Mouse (Mus musculus) embryonic facial prominence, embryonic 10.5 days (tissue): ENCODE measurements around the gene Nxph3. TPM values are rescaled to one million over a fixed set of nuclear protein-coding genes. Genes with fewer than 3 reads are reported as not detected.

Source experiments
- DNase-seq: peaks from one replicate; pipeline ENCODE4 v3.0.0-alpha.2; 2017; ENCODE audit warnings: low spot score
- H3K27ac ChIP-seq: fragments of 300-500 bp; sonication (generic); replicated peaks from 2 replicates; pipeline ENCODE4 v1.5.1; 2016; ENCODE audit warnings: mild to moderate bottlenecking
- H3K27me3 ChIP-seq: fragments of 300-500 bp; sonication (generic); replicated peaks from 2 replicates; pipeline ENCODE4 v1.6.1; 2016; ENCODE audit warnings: low read depth, mild to moderate bottlenecking; ENCODE audit not compliant: poor library complexity, severe bottlenecking
- H3K36me3 ChIP-seq: fragments of 300-500 bp; sonication (generic); replicated peaks from 2 replicates; pipeline ENCODE4 v1.6.1; 2016; ENCODE audit warnings: mild to moderate bottlenecking, moderate library complexity
- H3K4me1 ChIP-seq: fragments of 300-500 bp; sonication (generic); 2 replicates; pipeline ENCODE4 v1.6.1; 2016
- H3K4me3 ChIP-seq: fragments of 300-500 bp; sonication (generic); 2 replicates; pipeline ENCODE4 v1.5.1; 2016; ENCODE audit warnings: mild to moderate bottlenecking, moderate library complexity
- H3K9me3 ChIP-seq: fragments of 300-500 bp; sonication (generic); 2 replicates; pipeline ENCODE4 v1.6.1; 2016; ENCODE audit warnings: mild to moderate bottlenecking
- WGBS: fragments of 180-500 bp; shearing (Covaris S2); methylation state at CpG from one replicate; pipeline ENCODE4 v1.1.7; 2016; 5-methylcytosine and 5-hydroxymethylcytosine counted together
- polyA plus RNA-seq: library from polyadenylated mRNA; unstranded; fragments of >200 nt; fragmentation: Nextera tagmentation; extraction: Ambion mirVana; gene quantifications from 2 replicates; pipeline ENCODE4 v1.2.1, GENCODE M21; 2016

The Nxph3 gene
- 0.50 and 0.54 TPM in 2 replicates for polyA plus RNA-seq

- H3K4me1 ChIP-seq = peaks cover 62% of the 10 kb centered on the region
- DNase-seq = peak; percentile 87
Measured at GRCm38 (mm10) chr11:95514298-95514861, at the start of gene Nxph3. Gene Nxph3, minus strand, starts transcription at chr11:95514570.

GRCm38 (mm10) chr11:95563849-95564248 lies 49.5 kb upstream of the Nxph3 start:
- Histone ChIP-seq H3K27ac (no peak overlapping the region), H3K9me3 (0 out of 2 replicates have a peak, but pooled peaks cover 4% of the 10 kb centered on the region), H3K4me1 (peaks cover 48% of the 10 kb centered on the region), H3K27me3 (no peaks in the 10 kb centered on the region; the same call in none of the 2 replicates), H3K36me3 (no peaks in the 10 kb centered on the region), H3K4me3 (no peak overlapping the region)
- no peak for DNase-seq
- WGBS = 93% methylated on average over 5 of the region's 5 CpGs

More at GRCm38 (mm10) chr11:95514298-95514861, at the start of gene Nxph3:
- H3K36me3 ChIP-seq = no peaks in the 10 kb centered on the region
- peak within 1 kb of the TSS; percentile 65 for H3K4me3 ChIP-seq
- peaks cover 90% of the 10 kb centered on the region for H3K27me3 ChIP-seq
- H3K27ac ChIP-seq = peak within 1 kb of the TSS; percentile 75
- H3K9me3 ChIP-seq = no peaks in the 10 kb centered on the region
- WGBS = under 1% methylated on average over 66 of the region's 66 CpGs

- 0 out of 2 replicates have a peak, but pooled peaks cover 4% of the 10 kb centered on the region for H3K9me3 ChIP-seq
- H3K27ac ChIP-seq = peak overlapping the region; percentile 24; the same call in 1 of the 2 replicates
- 70% methylated on average over 3 of the region's 3 CpGs for WGBS
- peaks cover 41% of the 10 kb centered on the region for H3K4me1 ChIP-seq
- H3K36me3 ChIP-seq = no peaks in the 10 kb centered on the region
- no peak overlapping the region for H3K4me3 ChIP-seq
- no peak for DNase-seq
- H3K27me3 ChIP-seq = peaks cover 21% of the 10 kb centered on the region
Measured at GRCm38 (mm10) chr11:95560773-95561172, 46.4 kb upstream of the Nxph3 start.

GRCm38 (mm10) chr11:95559761-95560160 lies 45.4 kb upstream of the Nxph3 start:
- no peak for DNase-seq
- Histone ChIP-seq H3K4me3 (no peak overlapping the region), H3K27me3 (peaks cover 21% of the 10 kb centered on the region), H3K4me1 (peaks cover 41% of the 10 kb centered on the region), H3K27ac (no peak overlapping the region), H3K36me3 (no peaks in the 10 kb centered on the region), H3K9me3 (0 out of 2 replicates have a peak, but pooled peaks cover 4% of the 10 kb centered on the region)
- WGBS = 85% methylated on average over 2 of the region's 2 CpGs

GRCm38 (mm10) chr11:95557719-95558118 lies 43.3 kb upstream of the Nxph3 start:
- Histone ChIP-seq H3K36me3 (no peaks in the 10 kb centered on the region), H3K4me3 (no peak overlapping the region), H3K27me3 (peaks cover 21% of the 10 kb centered on the region), H3K9me3 (no peaks in the 10 kb centered on the region), H3K4me1 (peaks cover 41% of the 10 kb centered on the region), H3K27ac (peak overlapping the region; percentile 35)
- 23% methylated on average over 6 of the region's 6 CpGs for WGBS
- DNase-seq = no peak

GRCm38 (mm10) chr11:95557032-95557431 lies 42.7 kb upstream of the Nxph3 start:
- Histone ChIP-seq H3K4me3 (no peak overlapping the region), H3K27me3 (peaks cover 21% of the 10 kb centered on the region), H3K9me3 (no peaks in the 10 kb centered on the region; the same call in 1 of the 2 replicates), H3K4me1 (peaks cover 40% of the 10 kb centered on the region), H3K27ac (peak overlapping the region; percentile 10; the same call in 1 of the 2 replicates), H3K36me3 (no peaks in the 10 kb centered on the region)
- DNase-seq = no peak
- WGBS = 79% methylated on average over 6 of the region's 6 CpGs

DNA sequence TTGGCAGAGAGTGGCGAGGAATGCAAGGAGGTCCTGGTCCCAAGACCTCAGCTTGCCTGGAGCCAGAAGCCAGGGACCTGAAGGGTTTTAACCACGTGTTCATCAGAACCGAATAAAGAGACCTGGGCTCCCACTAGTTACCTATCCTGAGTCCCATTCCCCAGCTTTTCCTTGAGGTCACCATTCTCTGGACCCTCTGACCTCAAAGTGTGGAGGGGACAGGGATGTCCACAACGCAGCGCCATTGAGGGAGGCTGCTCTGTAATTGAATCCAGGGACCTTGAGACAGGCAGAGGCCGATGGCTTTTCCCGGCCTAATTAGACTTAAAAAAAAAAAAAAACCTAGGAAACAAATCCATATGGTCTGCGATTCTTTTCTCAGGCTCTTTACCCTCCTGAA lies 40.9 kb upstream of the Nxph3 start:
- Histone ChIP-seq H3K4me3 (no peak overlapping the region), H3K27me3 (peaks cover 21% of the 10 kb centered on the region), H3K4me1 (peaks cover 40% of the 10 kb centered on the region), H3K36me3 (no peaks in the 10 kb centered on the region), H3K9me3 (no peaks in the 10 kb centered on the region; the same call in 1 of the 2 replicates), H3K27ac (peak overlapping the region; percentile 73)
- 33% methylated on average over 8 of the region's 8 CpGs for WGBS
- DNase-seq = no peak

- WGBS = 89% methylated on average over 12 of the region's 12 CpGs
Measured at GRCm38 (mm10) chr11:95550301-95551021, 36.1 kb upstream of the Nxph3 start.

GRCm38 (mm10) chr11:95546021-95546782 lies 31.8 kb upstream of the Nxph3 start:
- WGBS = 68% methylated on average over 10 of the region's 10 CpGs

More at GRCm38 (mm10) chr11:95550301-95551021, 36.1 kb upstream of the Nxph3 start:
- Histone ChIP-seq H3K9me3 (no peaks in the 10 kb centered on the region; the same call in 1 of the 2 replicates), H3K4me1 (peaks cover 13% of the 10 kb centered on the region), H3K4me3 (no peak overlapping the region), H3K36me3 (no peaks in the 10 kb centered on the region), H3K27me3 (no peaks in the 10 kb centered on the region), H3K27ac (no peak overlapping the region)
- DNase-seq = no peak

DNA sequence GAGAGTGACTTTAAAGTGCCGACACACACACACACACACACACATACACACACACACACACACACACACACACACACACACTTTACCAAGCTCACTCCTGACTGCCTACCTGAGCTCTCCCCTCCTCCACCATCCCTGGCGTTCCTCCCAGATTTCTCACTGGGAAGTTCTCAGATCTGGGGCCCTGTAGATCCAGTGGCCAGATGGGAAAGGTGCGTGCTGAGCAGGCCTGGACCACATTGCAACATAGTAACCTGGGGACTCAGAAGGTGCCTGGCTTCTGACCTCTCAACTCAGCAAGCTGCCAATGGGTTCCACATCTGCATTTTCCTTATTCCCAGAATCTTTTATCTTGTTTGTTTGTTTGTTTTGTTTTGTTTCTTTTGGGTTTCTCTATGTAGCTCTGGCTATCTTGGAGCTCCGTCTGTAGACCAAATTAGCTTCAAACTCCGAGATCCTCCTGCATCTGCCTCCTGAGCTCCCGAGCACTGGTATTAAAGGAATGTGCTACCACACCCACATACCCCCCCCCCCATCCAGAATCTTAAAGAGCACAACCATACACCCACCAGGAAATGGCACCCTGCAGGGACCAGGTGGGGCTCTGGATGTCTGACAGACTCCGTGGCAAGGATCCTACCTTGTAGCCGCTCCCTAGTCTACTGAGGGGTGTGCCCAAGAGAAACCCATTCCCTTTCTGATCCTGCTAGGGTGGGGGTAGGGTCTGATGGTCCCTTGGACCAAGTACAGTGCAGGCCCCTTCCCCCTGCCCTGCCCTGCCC lies 30.4 kb upstream of the Nxph3 start:
- H3K4me1 ChIP-seq = peaks cover 48% of the 10 kb centered on the region

More at GRCm38 (mm10) chr11:95546021-95546782, 31.8 kb upstream of the Nxph3 start:
- no peaks in the 10 kb centered on the region; the same call in 1 of the 2 replicates for H3K27me3 ChIP-seq
- no peak for DNase-seq
- H3K9me3 ChIP-seq = no peaks in the 10 kb centered on the region
- H3K4me1 ChIP-seq = peaks cover 34% of the 10 kb centered on the region
- no peaks in the 10 kb centered on the region for H3K36me3 ChIP-seq
- H3K27ac ChIP-seq = no peak overlapping the region
- H3K4me3 ChIP-seq = no peak overlapping the region

DNA sequence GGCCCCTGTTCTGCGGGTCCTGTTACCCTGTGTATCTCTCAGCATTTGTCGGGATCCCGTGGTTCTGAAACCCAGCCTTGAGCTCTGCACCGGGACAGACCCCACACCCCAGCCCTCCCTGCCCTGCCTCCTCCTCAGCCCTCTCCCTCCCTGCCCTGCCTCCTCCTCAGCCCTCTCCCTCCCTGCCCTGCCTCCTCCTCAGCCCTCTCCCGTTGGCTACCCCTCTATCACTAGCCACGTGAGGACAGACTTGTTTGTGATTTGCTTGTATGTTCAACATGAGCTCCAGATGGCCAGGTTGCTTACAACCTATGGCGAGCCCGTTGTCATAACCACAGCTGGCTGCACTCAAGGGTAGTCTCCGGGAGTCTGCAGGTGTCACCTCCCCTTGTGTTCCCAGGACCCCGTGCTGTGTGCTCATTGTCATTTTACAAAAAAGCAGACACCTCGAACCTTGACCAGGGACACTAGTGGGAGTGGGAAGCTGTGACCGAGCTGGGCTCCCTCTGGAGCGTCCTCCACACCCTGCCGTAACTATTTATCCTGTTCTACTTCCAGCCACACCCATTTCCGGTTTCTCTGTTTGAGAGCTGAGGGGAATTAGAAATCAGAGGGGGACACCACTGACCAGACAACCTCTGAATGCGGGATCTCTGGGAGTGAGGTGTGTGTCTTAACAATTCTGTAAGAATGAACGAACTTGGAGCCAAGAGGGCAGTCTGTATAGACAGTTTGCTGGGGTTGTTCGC lies 26.4 kb upstream of the Nxph3 start:
- 41% methylated on average over 18 of the region's 18 CpGs for WGBS
- no peaks in the 10 kb centered on the region for H3K9me3 ChIP-seq
- no peak for DNase-seq
- no peaks in the 10 kb centered on the region for H3K36me3 ChIP-seq
- H3K4me1 ChIP-seq = peaks cover 60% of the 10 kb centered on the region
- peak overlapping the region; percentile 67 for H3K27ac ChIP-seq
- H3K27me3 ChIP-seq = peaks cover 19% of the 10 kb centered on the region
- H3K4me3 ChIP-seq = no peak overlapping the region

More for the DNA sequence above, 30.4 kb upstream of the Nxph3 start:
- Histone ChIP-seq H3K27me3 (peaks cover 7% of the 10 kb centered on the region), H3K27ac (peak overlapping the region; percentile 45; the same call in 1 of the 2 replicates), H3K4me3 (no peak overlapping the region), H3K36me3 (no peaks in the 10 kb centered on the region), H3K9me3 (no peaks in the 10 kb centered on the region)
- DNase-seq = no peak
- WGBS = 90% methylated on average over 8 of the region's 8 CpGs
